Mouse (Mus musculus) heart, postnatal 14 days (tissue): ENCODE measurements around the gene Apeh. TPM values are rescaled to one million over a fixed set of nuclear protein-coding genes. Genes with fewer than 3 reads are reported as not detected.
A peak's percentile ranks its signal among the peaks of the same experiment; 100 is the strongest.
"Not testable (repeated sequence)": the region's sequence is repeated elsewhere in the genome, so short reads cannot be mapped to it uniquely, and the experiment has no call there.

ENCODE experiments used
- DNase-seq, 2 experiments: peaks; one replicate each; pipeline ENCODE4 v3.0.0; 2021 to 2022
- intact Hi-C: fragments of 180-260 bp; cut with DNase I; formaldehyde crosslinking; loops from one replicate; pipeline ENCODE4 v1.15.1; 2025
- long read RNA-seq, 2 experiments: library from polyadenylated mRNA; stranded (forward); transcript quantifications; one replicate each; pipeline ENCODE4 v2.0.0; 2021
- total RNA-seq, 2 experiments: library from RNA; stranded (reverse); gene quantifications; 2 replicates each; pipeline ENCODE4 v1.2.3; 2021

Apeh gene
- total RNA-seq = 10 to 100 TPM; 36.4 to 41.8 TPM
- long read RNA-seq, experiment 1, transcript Apeh-206 (22 exons, 2,518 nt) = major isoform, 40 of 49 reads
- long read RNA-seq, experiment 1, partial matches to known transcripts = 5 of 49 reads
- long read RNA-seq, experiment 1, other reads (novel, unspliced or antisense) = 4 of 49 reads
- long read RNA-seq, experiment 2, transcript Apeh-206 (22 exons, 2,518 nt) = major isoform, 37 of 50 reads
- long read RNA-seq, experiment 2, partial matches to known transcripts = 8 of 50 reads
- long read RNA-seq, experiment 2, other reads (novel, unspliced or antisense) = 5 of 50 reads

GRCm38 (mm10) chr9:108094184-108094941, at the start of gene Apeh:
Gene Apeh (minus strand): TSS chr9:108094606.
- intact Hi-C loops = no loop called here
- DNase-seq = peak; percentile 94 to 96

GRCm38 (mm10) chr9:108143470-108143869, 49.1 kb upstream of the Apeh start:
- no peak for DNase-seq
- intact Hi-C loops = no loop called here

GRCm38 (mm10) chr9:108141387-108141786, 47.0 kb upstream of the Apeh start:
- intact Hi-C loops = no loop called here
- DNase-seq = no peak

- no peak for DNase-seq
- intact Hi-C loops = loop anchor here (5.0 kb wide), 1 partner anchor 142 kb away; no protein-coding TSS in a partner anchor
Observed at GRCm38 (mm10) chr9:108139963-108140695, 45.7 kb upstream of the Apeh start.

- intact Hi-C loops = loop anchor here (5.0 kb wide), 1 partner anchor 143 kb away; no protein-coding TSS in a partner anchor
- no peak for DNase-seq
Observed at GRCm38 (mm10) chr9:108139169-108139962, 45.0 kb upstream of the Apeh start.

GRCm38 (mm10) chr9:108138118-108138517, 43.7 kb upstream of the Apeh start:
- intact Hi-C loops = loop anchor here (5.0 kb wide), 1 partner anchor 144 kb away; no protein-coding TSS in a partner anchor
- no peak for DNase-seq

GRCm38 (mm10) chr9:108137523-108137922, 43.1 kb upstream of the Apeh start:
- no peak for DNase-seq
- intact Hi-C loops = loop anchor here (2.0 to 5.0 kb wide), 2 partner anchors 63 to 145 kb away; no protein-coding TSS in a partner anchor

- DNase-seq = no peak
- intact Hi-C loops = loop anchor here (2.0 to 5.0 kb wide), 2 partner anchors 64 to 145 kb away; no protein-coding TSS in a partner anchor
Observed at GRCm38 (mm10) chr9:108136930-108137462, 42.6 kb upstream of the Apeh start.

GRCm38 (mm10) chr9:108136225-108136624, 41.8 kb upstream of the Apeh start:
- intact Hi-C loops = loop anchor here (2.0 to 5.0 kb wide), 2 partner anchors 65 to 146 kb away; no protein-coding TSS in a partner anchor
- peak in 1 of 2 experiments; percentile 40 for DNase-seq

GRCm38 (mm10) chr9:108135679-108136078, 41.3 kb upstream of the Apeh start:
- not testable (repeated sequence) for DNase-seq
- intact Hi-C loops = loop anchor here (2.0 to 5.0 kb wide), 2 partner anchors 65 to 147 kb away; no protein-coding TSS in a partner anchor

- intact Hi-C loops = no loop called here
- DNase-seq = no peak
Observed at GRCm38 (mm10) chr9:108133478-108133877, 39.1 kb upstream of the Apeh start.

GRCm38 (mm10) chr9:108132373-108132772, 38.0 kb upstream of the Apeh start:
- intact Hi-C loops = no loop called here
- no peak for DNase-seq

- intact Hi-C loops = no loop called here
- no peak for DNase-seq
Observed at GRCm38 (mm10) chr9:108131502-108131901, 37.1 kb upstream of the Apeh start.

- no peak for DNase-seq
- intact Hi-C loops = no loop called here
Observed at GRCm38 (mm10) chr9:108129042-108129948, 34.9 kb upstream of the Apeh start.

GRCm38 (mm10) chr9:108128248-108128647, 33.8 kb upstream of the Apeh start:
- DNase-seq = no peak
- intact Hi-C loops = no loop called here

GRCm38 (mm10) chr9:108126436-108127180, 32.2 kb upstream of the Apeh start:
- no peak for DNase-seq
- intact Hi-C loops = no loop called here

- no peak for DNase-seq
- intact Hi-C loops = no loop called here
Observed at GRCm38 (mm10) chr9:108125731-108126130, 31.3 kb upstream of the Apeh start.

GRCm38 (mm10) chr9:108123916-108124315, 29.5 kb upstream of the Apeh start:
- intact Hi-C loops = no loop called here
- DNase-seq = no peak
